Mouse (Mus musculus) liver, adult (tissue): ENCODE data around the gene C3.

ENCODE experiments used
- GATA4 ChIP-seq: IDR thresholded peaks from 2 replicates; pipeline ENCODE4 v1.6.1; 2014; ENCODE audit warnings: mild to moderate bottlenecking, low read length; ENCODE audit not compliant: insufficient replicate concordance

The C3 gene

GRCm38 (mm10) chr17:57258191-57258590 is 30.3 kb upstream of the C3 start:
- TF ChIP-seq GATA4, result no peak

- no peak for TF ChIP-seq GATA4
These were observed 29.1 kb upstream of the C3 start for GRCm38 (mm10) chr17:57256921-57257485.

- no peak for TF ChIP-seq GATA4
These were observed 27.4 kb upstream of the C3 start for GRCm38 (mm10) chr17:57255354-57255753.

- no peak for TF ChIP-seq GATA4
These were observed 25.4 kb upstream of the C3 start for GRCm38 (mm10) chr17:57253306-57253705.

- TF ChIP-seq GATA4, result no peak
These were observed 23.5 kb upstream of the C3 start for GRCm38 (mm10) chr17:57251431-57251830.

- no peak for TF ChIP-seq GATA4
These were observed 22.7 kb upstream of the C3 start for GRCm38 (mm10) chr17:57250461-57251160.

- TF ChIP-seq GATA4, result peak; percentile 65; the same call in 1 of the 2 replicates
These were observed 21.5 kb upstream of the C3 start, which contains the start of gene Trip10 for GRCm38 (mm10) chr17:57249186-57250181. Gene Trip10, plus strand, starts transcription at chr17:57249455.

GRCm38 (mm10) chr17:57248771-57249170 is 20.8 kb upstream of the C3 start:
- TF ChIP-seq GATA4, result no peak

GRCm38 (mm10) chr17:57248201-57248699 is 20.3 kb upstream of the C3 start, which contains the start of gene Gpr108:
Gene Gpr108, minus strand, starts transcription at chr17:57248446.
- no peak for TF ChIP-seq GATA4

- peak; percentile 83; the same call in 1 of the 2 replicates for TF ChIP-seq GATA4
These were observed 19.7 kb upstream of the C3 start for GRCm38 (mm10) chr17:57247393-57248200.

GRCm38 (mm10) chr17:57246663-57247392 is 18.9 kb upstream of the C3 start:
- TF ChIP-seq GATA4, result no peak

GRCm38 (mm10) chr17:57245311-57245929 is 17.5 kb upstream of the C3 start:
- no peak for TF ChIP-seq GATA4

GRCm38 (mm10) chr17:57243650-57244370 is 15.9 kb upstream of the C3 start:
- no peak for TF ChIP-seq GATA4
